Mouse (Mus musculus) lung, embryonic 16.5 days (tissue): ENCODE data around the gene Pacs1. TPM values are rescaled to one million over a fixed set of nuclear protein-coding genes. Genes with fewer than 3 reads are reported as not detected.
"Not testable (repeated sequence)": the region's sequence is repeated elsewhere in the genome, so short reads cannot be mapped to it uniquely, and the experiment has no call there.

ENCODE experiments used
- ATAC-seq: fragments of 200-750 bp; cut with Nextera tagmentation; 2 replicates; pipeline ENCODE4 v1.8.0; 2017; ENCODE audit warnings: low read depth, mild to moderate bottlenecking, moderate library complexity
- H3K27ac ChIP-seq: fragments of 300-500 bp; sonication (generic); 2 replicates; pipeline ENCODE4 v1.5.1; 2014; ENCODE audit warnings: mild to moderate bottlenecking, control low read depth, low read length
- H3K27me3 ChIP-seq: fragments of 300-500 bp; sonication (generic); 2 replicates; pipeline ENCODE4 v1.6.1; 2014; ENCODE audit warnings: low read depth, low read length, mixed read lengths; ENCODE audit not compliant: control insufficient read depth, insufficient read depth
- H3K36me3 ChIP-seq: fragments of 300-500 bp; sonication (generic); 2 replicates; pipeline ENCODE4 v1.6.1; 2014; ENCODE audit warnings: low read length; ENCODE audit not compliant: control insufficient read depth, insufficient read depth
- H3K4me1 ChIP-seq: fragments of 300-500 bp; sonication (generic); replicated peaks from 2 replicates; pipeline ENCODE4 v1.6.1; 2014; ENCODE audit warnings: low read length, mixed read lengths; ENCODE audit not compliant: control insufficient read depth, insufficient read depth
- H3K4me2 ChIP-seq: fragments of 300-500 bp; sonication (generic); 2 replicates; pipeline ENCODE4 v1.6.1; 2014; ENCODE audit warnings: low read depth, low read length, control low read depth
- H3K4me3 ChIP-seq: fragments of 300-500 bp; sonication (generic); 2 replicates; pipeline ENCODE4 v1.5.1; 2014; ENCODE audit warnings: mild to moderate bottlenecking, low read length, control low read depth
- H3K9ac ChIP-seq: fragments of 300-500 bp; sonication (generic); 2 replicates; pipeline ENCODE4 v1.6.1; 2014; ENCODE audit warnings: low read length, control low read depth
- H3K9me3 ChIP-seq: fragments of 300-500 bp; sonication (generic); 2 replicates; pipeline ENCODE4 v1.6.1; 2016; ENCODE audit warnings: low read length; ENCODE audit not compliant: control insufficient read depth
- WGBS: fragments of 180-500 bp; shearing (Covaris S2); extraction: QIAGEN DNeasy Blood & Tissue Kit; methylation state at CpG from one replicate; pipeline ENCODE4 v1.1.7; 2014; 5-methylcytosine and 5-hydroxymethylcytosine counted together
- polyA plus RNA-seq: library from polyadenylated mRNA; unstranded; fragments of >200 nt; fragmentation: Nextera tagmentation; extraction: Ambion mirVana; gene quantifications from 2 replicates; pipeline ENCODE4 v1.2.1, GENCODE M21; 2015

Gene Pacs1
- polyA plus RNA-seq, 1 experiment from 2014 or later = 21.0 TPM

GRCm38 (mm10) chr19:5150358-5150757, 122.6 kb downstream of the Pacs1 start:
- no peak for ATAC-seq
- no peaks in the 10 kb centered on the region; the same call in 1 of the 2 replicates for H3K36me3 ChIP-seq
- WGBS = 92% methylated on average over 6 of the region's 6 CpGs

DNA sequence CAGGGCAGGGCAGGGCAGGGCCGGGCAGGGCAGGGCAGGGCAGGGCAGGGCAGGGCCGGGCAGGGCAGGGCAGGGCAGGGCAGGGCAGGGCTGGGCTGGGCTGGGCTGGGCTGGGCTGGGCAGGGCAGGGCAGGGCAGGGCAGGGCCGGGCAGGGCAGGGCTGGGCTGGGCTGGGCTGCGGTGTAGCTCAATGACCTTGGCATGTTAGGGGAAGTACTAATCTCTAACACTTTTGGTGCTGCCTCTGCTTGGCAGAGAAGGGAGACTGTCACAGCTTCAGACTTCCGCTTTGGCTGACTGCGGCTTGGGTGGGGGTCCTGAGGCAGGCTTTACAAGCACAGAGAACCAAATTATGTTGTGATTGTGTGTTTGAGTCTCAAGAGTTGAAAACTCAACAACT, 123.9 kb downstream of the Pacs1 start:
- not testable (repeated sequence) for H3K27ac ChIP-seq, H3K9ac ChIP-seq, H3K9me3 ChIP-seq, H3K27me3 ChIP-seq, ATAC-seq, H3K4me1 ChIP-seq, H3K36me3 ChIP-seq, H3K4me2 ChIP-seq, H3K4me3 ChIP-seq
- 71% methylated on average over 4 of the region's 6 CpGs for WGBS

More at GRCm38 (mm10) chr19:5150358-5150757, 122.6 kb downstream of the Pacs1 start:
- Histone ChIP-seq H3K9me3 (no peaks in the 10 kb centered on the region), H3K4me1 (no peaks in the 10 kb centered on the region), H3K27ac (no peak overlapping the region), H3K4me3 (no peak overlapping the region), H3K27me3 (no peaks in the 10 kb centered on the region), H3K4me2 (no peak overlapping the region), H3K9ac (no peak overlapping the region)

DNA sequence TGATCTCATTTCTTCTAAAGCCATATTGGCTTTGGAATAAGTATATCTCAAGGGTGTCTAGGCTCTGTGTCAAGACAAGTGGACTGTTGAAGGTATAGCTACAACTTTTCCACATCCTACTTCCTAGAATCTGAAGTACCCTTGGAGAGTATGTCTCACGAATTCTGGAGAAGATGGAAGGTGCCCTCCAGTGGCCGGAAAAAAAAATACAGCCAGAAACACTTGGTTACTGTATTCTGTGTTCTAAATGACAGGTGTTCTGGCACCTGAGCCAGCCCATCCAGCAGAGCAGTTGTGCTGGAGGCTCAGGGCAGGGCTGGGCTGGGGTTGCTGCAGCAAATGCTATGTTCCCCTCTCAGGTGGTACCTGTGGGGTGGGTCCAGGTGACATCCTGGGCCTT, 133.3 kb downstream of the Pacs1 start:
- H3K4me3 ChIP-seq = no peak overlapping the region
- peaks cover 14% of the 10 kb centered on the region; the same call in 1 of the 2 replicates for H3K36me3 ChIP-seq
- H3K27ac ChIP-seq = no peak overlapping the region
- H3K9ac ChIP-seq = no peak overlapping the region
- H3K27me3 ChIP-seq = no peaks in the 10 kb centered on the region
- whole genome bisulfite sequencing = 0% methylated on average over 2 of the region's 2 CpGs
- ATAC-seq = peak; percentile 43; the same call in 1 of the 2 replicates
- no peak overlapping the region for H3K4me2 ChIP-seq
- no peaks in the 10 kb centered on the region for H3K9me3 ChIP-seq
- H3K4me1 ChIP-seq = no peaks in the 10 kb centered on the region

DNA sequence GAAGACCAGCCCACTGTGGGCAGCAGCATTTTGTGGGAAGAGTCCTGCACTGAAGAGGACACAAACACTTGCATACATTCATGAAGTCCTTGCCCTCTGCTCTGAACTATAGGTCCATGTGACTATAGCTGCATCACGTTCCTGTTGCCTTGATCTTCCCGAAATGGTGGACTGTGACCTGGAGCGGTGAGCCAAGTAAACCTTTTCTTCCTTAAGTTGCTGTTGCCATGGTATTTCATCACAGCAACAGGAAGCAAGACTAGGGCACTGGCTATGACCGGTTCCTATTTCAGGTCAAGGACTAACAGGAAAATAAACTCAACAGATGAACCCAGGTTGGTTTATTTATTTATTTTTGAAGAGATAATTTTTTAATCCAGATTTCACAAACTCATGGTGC, 141.7 kb downstream of the Pacs1 start:
- Histone ChIP-seq H3K9me3 (no peaks in the 10 kb centered on the region), H3K4me1 (no peaks in the 10 kb centered on the region), H3K4me3 (no peak overlapping the region), H3K27ac (no peak overlapping the region), H3K27me3 (no peaks in the 10 kb centered on the region), H3K36me3 (peaks cover 8% of the 10 kb centered on the region; the same call in 1 of the 2 replicates), H3K9ac (no peak overlapping the region), H3K4me2 (no peak overlapping the region)
- ATAC-seq = no peak
- WGBS = 59% methylated on average over 4 of the region's 4 CpGs

DNA sequence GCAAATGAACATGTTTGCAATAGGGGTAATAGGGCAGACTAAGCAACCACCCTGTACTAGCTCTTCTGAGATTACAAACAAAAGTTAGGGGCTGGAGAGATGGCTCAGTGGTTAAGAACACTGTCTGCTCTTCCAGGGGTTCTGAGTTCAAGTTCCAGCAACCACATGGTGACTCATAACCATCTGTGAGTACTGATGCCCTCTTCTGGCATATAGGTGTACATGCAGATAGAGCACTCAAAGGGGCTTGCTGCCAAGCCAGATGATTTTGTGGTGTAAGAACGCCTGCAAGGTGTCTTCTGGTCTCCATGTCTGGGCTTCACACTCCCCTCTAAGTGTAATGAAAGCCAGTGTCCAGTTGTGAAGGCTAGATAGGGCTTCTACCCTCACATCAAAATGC, 143.1 kb downstream of the Pacs1 start:
- Histone ChIP-seq H3K9ac (no peak overlapping the region), H3K27ac (no peak overlapping the region), H3K27me3 (no peaks in the 10 kb centered on the region), H3K36me3 (peaks cover 2% of the 10 kb centered on the region; the same call in 1 of the 2 replicates), H3K4me1 (no peaks in the 10 kb centered on the region), H3K4me3 (no peak overlapping the region), H3K9me3 (no peaks in the 10 kb centered on the region), H3K4me2 (no peak overlapping the region)
- whole genome bisulfite sequencing = 38% methylated on average over 1 of the region's 1 CpGs
- no peak for ATAC-seq

GRCm38 (mm10) chr19:5124055-5124614, 148.8 kb downstream of the Pacs1 start:
- Histone ChIP-seq H3K27ac (no peak overlapping the region), H3K36me3 (no peaks in the 10 kb centered on the region), H3K4me3 (no peak overlapping the region), H3K4me1 (no peaks in the 10 kb centered on the region), H3K9ac (no peak overlapping the region), H3K9me3 (no peaks in the 10 kb centered on the region), H3K27me3 (no peaks in the 10 kb centered on the region), H3K4me2 (no peak overlapping the region)
- WGBS = 62% methylated on average over 7 of the region's 7 CpGs
- ATAC-seq = no peak

- WGBS = 75% methylated on average over 3 of the region's 3 CpGs
These were observed 149.7 kb downstream of the Pacs1 start for GRCm38 (mm10) chr19:5123241-5123640.

DNA sequence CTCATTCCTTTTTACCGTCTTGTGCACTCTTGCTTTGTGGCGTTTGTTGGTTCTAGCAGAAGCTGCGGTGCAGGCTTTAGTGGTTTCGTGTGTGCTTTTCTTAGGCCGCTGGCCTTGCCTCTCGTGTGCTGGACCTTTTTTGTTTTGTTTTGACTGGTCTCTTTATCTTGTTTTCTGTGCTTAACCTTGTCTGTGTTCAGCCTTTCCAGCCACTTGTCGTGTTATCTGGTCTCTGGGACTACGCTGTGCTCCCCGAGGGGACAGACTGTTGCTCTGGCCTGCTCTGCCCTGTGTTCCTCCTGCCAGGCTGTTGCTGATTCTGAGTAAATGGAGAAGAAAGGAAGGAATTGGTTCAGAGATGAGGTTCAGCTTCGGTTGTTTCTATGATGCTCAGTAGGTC, 150.4 kb downstream of the Pacs1 start:
- WGBS = 68% methylated on average over 10 of the region's 10 CpGs
- Histone ChIP-seq H3K9ac (no peak overlapping the region), H3K9me3 (no peaks in the 10 kb centered on the region)

More at GRCm38 (mm10) chr19:5123241-5123640, 149.7 kb downstream of the Pacs1 start:
- no peak for ATAC-seq
- Histone ChIP-seq H3K27ac (no peak overlapping the region), H3K4me2 (no peak overlapping the region), H3K4me1 (peaks cover 3% of the 10 kb centered on the region; the same call in 1 of the 2 replicates), H3K9me3 (no peaks in the 10 kb centered on the region), H3K4me3 (no peak overlapping the region), H3K36me3 (no peaks in the 10 kb centered on the region), H3K9ac (no peak overlapping the region), H3K27me3 (no peaks in the 10 kb centered on the region)

GRCm38 (mm10) chr19:5118384-5118698, 154.6 kb downstream of the Pacs1 start, which contains the start of gene Klc2:
Gene Klc2 (minus strand): TSS chr19:5118560.
- Histone ChIP-seq H3K27ac (peak within 1 kb of the TSS; percentile 84), H3K27me3 (no peaks in the 10 kb centered on the region), H3K4me2 (peak within 1 kb of the TSS; percentile 82), H3K4me1 (peaks cover 9% of the 10 kb centered on the region), H3K4me3 (peak within 1 kb of the TSS; percentile 93), H3K9me3 (no peaks in the 10 kb centered on the region), H3K36me3 (no peaks in the 10 kb centered on the region), H3K9ac (peak within 1 kb of the TSS; percentile 79)
- under 1% methylated on average over 18 of the region's 18 CpGs for WGBS
- ATAC-seq = no peak; the same call in 1 of the 2 replicates

More for the DNA sequence above, 150.4 kb downstream of the Pacs1 start:
- Histone ChIP-seq H3K36me3 (no peaks in the 10 kb centered on the region), H3K4me3 (no peak overlapping the region), H3K4me2 (no peak overlapping the region), H3K4me1 (peaks cover 3% of the 10 kb centered on the region; the same call in 1 of the 2 replicates), H3K27me3 (no peaks in the 10 kb centered on the region), H3K27ac (no peak overlapping the region)
- no peak for ATAC-seq
